Mouse (Mus musculus) neural tube, embryonic 12.5 days (tissue): ENCODE measurements around the gene Drd4. TPM values are rescaled to one million over a fixed set of nuclear protein-coding genes. Genes with fewer than 3 reads are reported as not detected.

Experiments
- ATAC-seq: fragments of 200-750 bp; cut with Nextera tagmentation; 2 replicates; pipeline ENCODE4 v1.8.0; 2017; ENCODE audit warnings: low read depth, mild to moderate bottlenecking, moderate TSS enrichment, moderate library complexity; ENCODE audit not compliant: low FRiP score
- H3K27ac ChIP-seq: fragments of 300-500 bp; sonication (generic); 2 replicates; pipeline ENCODE4 v1.5.1; 2016
- H3K27me3 ChIP-seq: fragments of 300-500 bp; sonication (generic); replicated peaks from 2 replicates; pipeline ENCODE4 v1.6.1; 2016; ENCODE audit warnings: mild to moderate bottlenecking
- H3K36me3 ChIP-seq: fragments of 300-500 bp; sonication (generic); 2 replicates; pipeline ENCODE4 v1.6.1; 2016; ENCODE audit warnings: mild to moderate bottlenecking
- H3K4me1 ChIP-seq: fragments of 300-500 bp; sonication (generic); 2 replicates; pipeline ENCODE4 v1.6.1; 2016
- H3K4me2 ChIP-seq: fragments of 300-500 bp; sonication (generic); replicated peaks from 2 replicates; pipeline ENCODE4 v1.6.1; 2016; ENCODE audit warnings: mild to moderate bottlenecking
- H3K4me3 ChIP-seq: fragments of 300-500 bp; sonication (generic); 2 replicates; pipeline ENCODE4 v1.5.1; 2016
- H3K9ac ChIP-seq: fragments of 300-500 bp; sonication (generic); 2 replicates; pipeline ENCODE4 v1.6.1; 2016; ENCODE audit warnings: mild to moderate bottlenecking
- H3K9me3 ChIP-seq: fragments of 300-500 bp; sonication (generic); 2 replicates; pipeline ENCODE4 v1.6.1; 2016; ENCODE audit warnings: mild to moderate bottlenecking
- WGBS: fragments of 180-500 bp; shearing (Covaris S2); methylation state at CpG from one replicate; pipeline ENCODE4 v1.1.7; 2016; 5-methylcytosine and 5-hydroxymethylcytosine counted together
- polyA plus RNA-seq: library from polyadenylated mRNA; unstranded; fragments of >200 nt; fragmentation: Nextera tagmentation; extraction: Ambion mirVana; gene quantifications from 2 replicates; pipeline ENCODE4 v1.2.1, GENCODE M21; 2016

Gene Drd4
- polyA plus RNA-seq, 1 experiment from 2014 or later = 0.94 TPM

- no peak for ATAC-seq
These were observed 21.2 kb upstream of the Drd4 start for GRCm38 (mm10) chr7:141270631-141271030.

GRCm38 (mm10) chr7:141275356-141275755, 16.4 kb upstream of the Drd4 start:
- H3K9me3 ChIP-seq = no peaks in the 10 kb centered on the region
- no peak overlapping the region for H3K9ac ChIP-seq
- no peak for ATAC-seq
- 0 out of 2 replicates have a peak, but pooled peaks cover 3% of the 10 kb centered on the region for H3K27me3 ChIP-seq
- H3K4me2 ChIP-seq = no peak overlapping the region
- H3K36me3 ChIP-seq = no peaks in the 10 kb centered on the region
- no peak overlapping the region for H3K27ac ChIP-seq
- no peak overlapping the region for H3K4me3 ChIP-seq
- H3K4me1 ChIP-seq = peaks cover 9% of the 10 kb centered on the region
- 88% methylated on average over 9 of the region's 9 CpGs for WGBS

More at GRCm38 (mm10) chr7:141270631-141271030, 21.2 kb upstream of the Drd4 start:
- H3K36me3 ChIP-seq = no peaks in the 10 kb centered on the region
- peaks cover 8% of the 10 kb centered on the region for H3K4me1 ChIP-seq
- no peak overlapping the region for H3K4me2 ChIP-seq
- no peaks in the 10 kb centered on the region for H3K27me3 ChIP-seq
- H3K4me3 ChIP-seq = no peak overlapping the region
- WGBS = 93% methylated on average over 3 of the region's 3 CpGs
- no peak overlapping the region for H3K27ac ChIP-seq
- no peaks in the 10 kb centered on the region for H3K9me3 ChIP-seq
- H3K9ac ChIP-seq = no peak overlapping the region

DNA sequence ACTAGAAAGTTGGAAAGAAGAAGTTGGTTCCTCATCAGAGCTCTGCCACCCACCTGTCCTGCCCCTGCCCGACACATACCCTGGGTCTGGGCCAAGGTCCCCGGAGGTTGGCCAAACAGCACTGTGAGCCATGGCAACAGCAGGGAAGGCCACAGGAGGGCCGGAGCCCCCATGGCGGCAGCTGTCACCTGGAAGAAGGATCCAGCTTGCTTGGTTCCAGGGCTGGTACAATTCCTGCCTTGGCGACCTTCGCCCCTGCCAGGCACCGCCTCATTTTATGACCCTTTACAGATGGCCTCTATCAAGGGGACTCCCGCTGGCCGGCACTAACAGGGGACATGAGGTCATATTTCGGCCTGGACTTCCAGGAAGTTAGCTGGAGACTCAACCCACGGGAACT, 15.3 kb upstream of the Drd4 start, which contains the start of gene Cdhr5:
Gene Cdhr5, minus strand, starts transcription at position 241 of the 400 bp plus-strand sequence.
- Histone ChIP-seq H3K9me3 (no peaks in the 10 kb centered on the region), H3K27ac (no peak within 1 kb of the TSS), H3K9ac (no peak within 1 kb of the TSS), H3K36me3 (no peaks in the 10 kb centered on the region), H3K4me3 (no peak within 1 kb of the TSS), H3K27me3 (0 out of 2 replicates have a peak, but pooled peaks cover 3% of the 10 kb centered on the region), H3K4me1 (peaks cover 9% of the 10 kb centered on the region), H3K4me2 (no peak within 1 kb of the TSS)
- no peak for ATAC-seq
- 27% methylated on average over 11 of the region's 11 CpGs for WGBS

DNA sequence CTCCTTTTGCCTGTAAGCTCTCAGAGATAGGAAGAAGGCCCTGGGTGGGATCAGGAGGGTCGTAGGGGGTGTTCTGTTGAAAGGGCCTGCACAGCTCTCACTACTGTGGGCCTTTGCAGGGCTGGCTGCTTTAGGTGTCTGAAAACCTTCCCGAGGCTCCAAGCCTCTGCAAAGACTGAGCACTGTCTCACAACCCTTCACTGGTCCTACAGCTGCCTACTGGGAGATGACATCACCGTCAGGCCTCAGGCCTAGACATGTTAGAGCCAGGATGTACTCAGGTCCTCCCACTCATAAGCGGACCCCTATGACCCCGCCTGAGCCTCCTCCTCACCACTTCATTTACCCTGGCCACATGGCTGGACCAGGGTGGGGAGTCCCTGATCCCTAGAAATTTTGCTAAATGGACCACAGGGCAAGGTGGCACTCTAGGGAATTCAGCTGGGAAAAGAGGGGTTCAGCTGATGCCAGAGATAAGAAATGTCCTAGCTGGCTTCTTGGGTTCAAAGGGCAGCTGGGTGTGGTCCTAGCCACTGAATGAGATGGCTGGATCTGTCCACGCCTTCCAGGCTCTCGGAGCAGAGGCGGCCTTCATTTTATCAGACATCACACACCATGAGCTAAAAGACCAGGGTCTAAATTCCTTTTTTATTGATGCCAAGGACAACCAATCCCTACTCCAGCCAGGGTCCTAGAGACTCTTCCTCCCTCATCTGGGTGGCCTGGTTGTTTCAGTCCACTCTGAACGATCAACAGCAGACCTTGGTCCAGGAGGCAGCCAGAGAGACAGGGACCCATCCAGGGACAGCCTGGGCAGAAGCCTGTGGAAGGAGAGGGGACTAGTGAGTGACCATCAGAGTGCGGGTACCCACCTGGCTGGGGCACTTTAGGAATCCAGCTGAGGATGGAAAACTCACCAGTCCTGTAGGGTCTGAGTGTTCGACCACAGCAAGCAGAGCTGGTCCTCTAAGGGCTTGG, 13.8 kb upstream of the Drd4 start:
- ATAC-seq = 0 out of 2 replicates have a peak, but pooled peaks have one; percentile 15
- peak overlapping the region; percentile 95 for H3K4me2 ChIP-seq
- H3K9me3 ChIP-seq = no peaks in the 10 kb centered on the region
- WGBS = 78% methylated on average over 11 of the region's 11 CpGs
- H3K36me3 ChIP-seq = no peaks in the 10 kb centered on the region
- H3K4me1 ChIP-seq = peaks cover 9% of the 10 kb centered on the region
- H3K9ac ChIP-seq = no peak overlapping the region
- no peak overlapping the region for H3K27ac ChIP-seq
- H3K27me3 ChIP-seq = 0 out of 2 replicates have a peak, but pooled peaks cover 3% of the 10 kb centered on the region
- H3K4me3 ChIP-seq = no peak overlapping the region

DNA sequence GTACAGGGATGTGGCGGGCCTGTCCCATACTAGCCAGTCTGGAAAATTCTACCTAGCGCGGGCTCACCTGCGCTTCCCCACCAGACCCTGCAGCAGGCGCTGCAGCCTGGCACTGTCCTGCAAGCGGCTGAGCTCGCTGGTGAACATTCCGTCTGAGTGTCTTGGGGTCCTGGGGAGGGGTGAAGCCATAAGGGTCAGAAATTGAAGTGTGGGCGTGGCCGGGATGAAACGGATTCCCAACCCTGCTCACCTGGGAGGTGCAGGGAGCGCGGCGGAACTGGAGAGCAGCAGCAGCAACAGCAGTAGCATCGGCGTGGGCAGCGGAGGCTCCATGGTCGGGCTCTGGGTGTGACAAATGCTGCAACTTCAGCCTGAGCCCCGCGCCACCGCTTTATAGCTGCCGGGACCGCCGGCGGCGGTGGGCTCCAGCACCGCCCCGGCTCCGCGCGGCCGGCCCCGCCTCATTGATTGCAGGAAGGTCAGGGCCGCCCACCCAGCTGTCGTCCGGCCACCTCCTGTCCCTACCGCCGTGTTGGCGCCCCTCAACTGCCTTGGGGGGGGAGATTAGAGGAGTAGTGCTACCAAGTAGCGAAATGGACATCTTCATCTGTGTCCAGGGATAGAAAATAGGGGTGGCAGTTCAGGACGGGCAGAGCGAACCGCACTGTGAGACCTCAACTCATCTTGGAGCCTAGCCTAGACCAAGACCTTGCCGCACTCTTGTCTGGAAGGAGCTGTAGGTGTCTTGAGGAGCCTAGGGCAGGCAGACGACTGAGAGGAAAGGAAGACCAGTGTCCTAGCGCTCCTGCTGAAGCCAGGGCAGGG, 12.8 kb upstream of the Drd4 start, which contains the start of gene Sct:
Gene Sct, minus strand, starts transcription at position 368 of the 825 bp plus-strand sequence.
- Histone ChIP-seq H3K4me1 (peaks cover 9% of the 10 kb centered on the region), H3K9ac (peak within 1 kb of the TSS; percentile 53), H3K36me3 (no peaks in the 10 kb centered on the region), H3K27ac (no peak within 1 kb of the TSS), H3K9me3 (no peaks in the 10 kb centered on the region), H3K4me2 (peak within 1 kb of the TSS; percentile 95), H3K27me3 (0 out of 2 replicates have a peak, but pooled peaks cover 3% of the 10 kb centered on the region), H3K4me3 (peak within 1 kb of the TSS; percentile 41)
- ATAC-seq = peak; percentile 76
- WGBS = 1% methylated on average over 46 of the region's 46 CpGs

DNA sequence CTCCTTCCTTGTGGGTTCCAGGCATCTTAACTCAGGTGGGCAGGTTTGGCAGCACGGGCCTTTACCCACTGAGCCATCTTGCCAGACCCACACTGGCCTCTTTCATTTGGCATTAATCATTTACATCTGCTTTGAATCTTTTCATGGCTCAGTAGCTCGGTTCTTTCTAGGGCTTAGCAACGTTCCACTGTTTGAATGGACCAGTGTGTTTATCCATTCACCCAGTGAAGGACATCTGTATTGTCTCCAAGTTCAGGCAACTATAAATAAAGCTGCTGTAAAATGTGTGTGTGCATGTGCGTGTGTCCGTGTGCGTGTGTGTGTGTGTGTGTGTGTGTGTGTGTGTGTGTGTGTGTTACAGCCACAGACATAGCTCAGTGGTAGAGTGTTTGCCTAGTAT, 10.4 kb upstream of the Drd4 start:
- Histone ChIP-seq H3K4me3 (no peak overlapping the region), H3K27me3 (0 out of 2 replicates have a peak, but pooled peaks cover 3% of the 10 kb centered on the region), H3K9me3 (no peaks in the 10 kb centered on the region), H3K27ac (no peak overlapping the region), H3K4me1 (peaks cover 9% of the 10 kb centered on the region), H3K4me2 (no peak overlapping the region), H3K9ac (no peak overlapping the region), H3K36me3 (no peaks in the 10 kb centered on the region)
- ATAC-seq = no peak
- 43% methylated on average over 6 of the region's 6 CpGs for WGBS

DNA sequence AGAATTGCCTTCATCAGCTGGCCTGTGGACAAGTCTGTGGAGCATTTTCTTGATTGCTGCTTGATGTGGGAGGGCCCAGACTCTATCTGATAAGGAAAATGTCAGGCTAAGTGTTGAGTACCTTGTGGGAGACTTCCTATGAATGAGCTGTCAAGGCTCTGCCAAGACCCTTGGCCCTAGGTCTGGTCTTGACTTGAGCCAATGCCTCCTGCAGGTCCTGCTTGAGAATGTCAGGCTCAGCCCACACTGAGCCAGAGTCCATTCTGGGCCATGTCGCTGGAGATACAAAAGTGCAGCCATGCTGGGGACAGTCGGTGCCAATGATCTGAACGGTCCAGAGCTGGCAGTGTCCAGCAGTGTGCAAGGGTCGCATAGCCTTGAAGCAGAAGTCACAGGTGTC, 9.1 kb upstream of the Drd4 start:
- Histone ChIP-seq H3K27me3 (0 out of 2 replicates have a peak, but pooled peaks cover 3% of the 10 kb centered on the region), H3K27ac (no peak overlapping the region), H3K9me3 (no peaks in the 10 kb centered on the region), H3K36me3 (no peaks in the 10 kb centered on the region), H3K9ac (no peak overlapping the region), H3K4me3 (no peak overlapping the region), H3K4me2 (no peak overlapping the region), H3K4me1 (peaks cover 9% of the 10 kb centered on the region)
- WGBS = 86% methylated on average over 4 of the region's 4 CpGs
- no peak for ATAC-seq

GRCm38 (mm10) chr7:141288042-141288441, 3.8 kb upstream of the Drd4 start:
- no peaks in the 10 kb centered on the region for H3K9me3 ChIP-seq
- no peak overlapping the region for H3K4me2 ChIP-seq
- H3K36me3 ChIP-seq = no peaks in the 10 kb centered on the region
- peaks cover 14% of the 10 kb centered on the region for H3K4me1 ChIP-seq
- no peak overlapping the region for H3K9ac ChIP-seq
- no peak overlapping the region for H3K4me3 ChIP-seq
- peaks cover 27% of the 10 kb centered on the region for H3K27me3 ChIP-seq
- 79% methylated on average over 3 of the region's 3 CpGs for WGBS
- no peak overlapping the region for H3K27ac ChIP-seq
- ATAC-seq = no peak

DNA sequence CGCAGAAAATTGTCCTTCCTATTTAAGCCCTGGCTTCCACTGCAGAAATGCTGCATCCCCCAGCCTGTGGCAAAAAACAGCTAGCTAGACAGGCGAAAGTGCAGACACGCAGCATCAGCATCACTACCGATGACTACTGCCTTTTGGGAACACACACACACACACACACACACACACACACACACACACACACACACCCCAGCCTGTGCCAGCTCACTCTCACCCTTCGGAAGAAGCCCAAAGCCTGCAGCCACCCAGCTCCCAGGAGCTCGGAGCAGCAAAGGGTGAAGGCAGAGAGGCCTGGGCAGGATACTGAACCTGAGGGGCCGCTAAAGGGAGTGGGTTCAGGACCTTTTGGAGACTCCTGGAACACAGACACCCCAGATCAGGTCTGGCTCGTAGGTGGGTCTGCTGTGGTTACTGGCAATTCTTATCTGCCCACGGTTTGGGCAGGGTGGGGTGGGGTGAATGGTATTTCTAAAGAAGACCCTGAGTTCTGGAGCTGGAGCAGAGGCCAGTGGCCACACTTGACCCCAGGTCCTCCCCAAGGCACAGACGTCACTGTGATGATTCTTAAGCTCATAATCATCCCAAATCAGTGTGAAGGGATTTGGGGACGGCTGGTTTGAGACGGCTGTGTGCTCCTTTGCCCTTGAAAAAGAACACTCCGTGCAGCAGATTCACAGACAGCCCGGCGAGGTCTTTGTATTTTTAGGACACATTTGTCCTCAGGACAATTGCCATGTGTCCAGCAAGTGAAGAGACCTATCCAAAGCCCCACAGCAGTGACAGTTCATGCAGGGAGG, 980 bp downstream of the Drd4 start:
- 34% methylated on average over 15 of the region's 15 CpGs for WGBS
- no peak for ATAC-seq
- peak overlapping the region; percentile 88 for H3K4me2 ChIP-seq
- no peak overlapping the region for H3K27ac ChIP-seq
- H3K36me3 ChIP-seq = peaks cover 9% of the 10 kb centered on the region
- no peaks in the 10 kb centered on the region for H3K9me3 ChIP-seq
- peaks cover 59% of the 10 kb centered on the region for H3K27me3 ChIP-seq
- H3K4me3 ChIP-seq = peak overlapping the region; percentile 2
- H3K9ac ChIP-seq = peak overlapping the region; percentile 54
- peaks cover 31% of the 10 kb centered on the region for H3K4me1 ChIP-seq

DNA sequence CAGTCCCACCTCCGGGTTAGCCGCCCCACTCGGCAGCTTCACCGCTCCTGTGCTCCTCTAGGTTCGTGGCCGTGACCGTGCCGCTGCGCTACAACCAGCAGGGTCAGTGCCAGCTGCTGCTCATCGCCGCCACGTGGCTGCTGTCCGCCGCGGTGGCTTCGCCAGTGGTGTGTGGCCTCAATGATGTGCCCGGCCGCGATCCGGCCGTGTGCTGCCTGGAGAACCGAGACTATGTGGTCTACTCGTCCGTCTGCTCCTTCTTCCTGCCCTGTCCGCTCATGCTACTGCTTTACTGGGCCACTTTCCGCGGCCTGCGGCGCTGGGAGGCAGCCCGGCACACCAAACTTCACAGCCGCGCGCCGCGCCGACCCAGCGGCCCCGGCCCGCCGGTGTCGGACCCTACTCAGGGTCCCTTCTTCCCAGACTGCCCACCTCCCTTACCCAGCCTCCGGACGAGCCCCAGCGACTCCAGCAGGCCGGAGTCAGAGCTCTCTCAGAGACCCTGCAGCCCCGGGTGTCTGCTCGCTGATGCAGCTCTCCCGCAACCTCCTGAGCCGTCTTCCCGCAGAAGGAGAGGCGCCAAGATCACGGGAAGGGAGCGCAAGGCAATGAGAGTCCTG, 2.2 kb downstream of the Drd4 start:
- peak; percentile 42; the same call in 1 of the 2 replicates for ATAC-seq
- Histone ChIP-seq H3K4me2 (peak overlapping the region; percentile 68), H3K27me3 (peaks cover 59% of the 10 kb centered on the region), H3K9me3 (no peaks in the 10 kb centered on the region), H3K4me1 (peaks cover 31% of the 10 kb centered on the region), H3K36me3 (peaks cover 14% of the 10 kb centered on the region), H3K4me3 (peak overlapping the region; percentile 29), H3K27ac (no peak overlapping the region), H3K9ac (peak overlapping the region; percentile 38; the same call in 1 of the 2 replicates)
- under 1% methylated on average over 53 of the region's 53 CpGs for WGBS

DNA sequence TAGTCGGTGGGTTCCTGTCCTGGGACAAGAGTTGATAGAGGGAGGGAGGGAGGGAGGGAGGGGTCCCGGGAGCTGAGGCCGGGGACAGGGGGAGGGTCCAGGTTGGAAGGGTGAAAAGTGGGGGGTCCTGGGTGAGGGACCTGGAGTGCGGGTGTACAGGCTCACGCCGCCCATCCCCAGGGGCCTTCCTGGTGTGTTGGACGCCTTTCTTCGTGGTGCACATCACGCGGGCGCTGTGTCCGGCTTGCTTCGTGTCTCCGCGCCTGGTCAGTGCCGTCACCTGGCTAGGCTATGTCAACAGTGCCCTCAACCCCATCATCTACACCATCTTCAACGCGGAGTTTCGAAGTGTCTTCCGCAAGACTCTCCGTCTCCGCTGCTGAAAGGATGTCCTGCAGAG, 2.7 kb downstream of the Drd4 start:
- WGBS = 6% methylated on average over 22 of the region's 22 CpGs
- H3K27ac ChIP-seq = no peak overlapping the region
- peak overlapping the region; percentile 68 for H3K4me2 ChIP-seq
- H3K27me3 ChIP-seq = peaks cover 59% of the 10 kb centered on the region
- peak overlapping the region; percentile 29 for H3K4me3 ChIP-seq
- peaks cover 31% of the 10 kb centered on the region for H3K4me1 ChIP-seq
- peaks cover 18% of the 10 kb centered on the region for H3K36me3 ChIP-seq
- peak overlapping the region; percentile 38; the same call in 1 of the 2 replicates for H3K9ac ChIP-seq
- no peaks in the 10 kb centered on the region for H3K9me3 ChIP-seq
- no peak; the same call in 1 of the 2 replicates for ATAC-seq
